Mouse (Mus musculus): ENCODE measurements around the gene Narf.

DNA sequence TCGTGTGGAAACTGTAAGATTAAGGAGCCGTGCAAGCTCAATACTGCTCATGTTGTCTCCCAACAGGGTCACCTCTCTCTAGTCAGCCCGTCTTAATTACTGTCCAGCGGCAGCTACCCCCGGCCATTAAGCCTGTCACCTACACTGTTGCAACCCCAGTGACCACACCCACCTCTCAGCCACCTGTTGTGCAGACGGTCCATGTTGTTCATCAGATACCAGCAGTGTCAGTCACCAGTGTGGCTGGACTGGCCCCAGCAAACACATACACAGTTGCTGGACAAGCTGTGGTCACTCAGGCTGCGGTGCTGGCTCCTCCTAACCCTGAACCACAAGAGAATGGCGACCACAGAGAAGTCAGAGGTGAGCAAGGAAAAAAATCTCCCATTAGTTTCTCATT, 61.4 kb downstream of the Narf start:
- no peak for TF ChIP-seq CTCF (IDR thresholded peaks at IDR 0.05; ENCODE audit: low read depth)
- TF ChIP-seq EP300 (IDR thresholded peaks at IDR 0.05; ENCODE audit: low read depth): no peak
